Mouse (Mus musculus) liver, embryonic 14.5 days (tissue): ENCODE measurements around the gene Gm21958.

Experiments used
- CTCF ChIP-seq: IDR thresholded peaks from 2 replicates; pipeline ENCODE4 v1.5.1; 2016; ENCODE audit warnings: antibody characterized with exemption, low read depth, control low read depth
- EP300 ChIP-seq: IDR thresholded peaks from 2 replicates; pipeline ENCODE4 v1.6.1; 2016; ENCODE audit warnings: antibody characterized with exemption, low read depth

DNA sequence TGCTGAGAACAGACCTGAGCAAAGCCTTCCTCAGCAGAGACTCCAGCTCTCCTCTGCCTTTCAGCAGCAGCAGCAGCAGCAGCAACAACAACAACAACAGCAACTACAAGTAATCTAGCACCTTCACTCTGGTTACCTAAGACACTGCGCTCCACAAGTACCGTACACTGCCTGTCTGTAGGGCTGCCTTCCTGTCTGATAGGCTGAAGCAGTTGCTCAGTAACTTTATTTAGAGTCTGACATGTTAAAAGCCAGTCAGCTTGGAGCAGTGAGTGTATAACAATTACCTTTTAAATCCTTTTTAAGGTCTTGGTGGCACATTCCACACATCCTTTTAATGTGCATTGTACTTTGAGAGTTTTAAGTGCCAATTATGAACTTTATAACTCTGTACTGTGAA is 13.4 kb upstream of the Gm21958 start:
- TF ChIP-seq CTCF (no peak), EP300 (no peak)
